Comparison of ENCODE assay signal across 9 mouse cellular contexts in genomic region chr14:54492345-54493131, GRCm38 (mm10). TPM values are rescaled to one million over a fixed set of nuclear protein-coding genes. Genes with fewer than 3 reads are reported as not detected.
A peak's percentile ranks its signal among the peaks of the same experiment; 100 is the strongest.
DNase-seq lines count a peak whose midpoint lies in the region; ATAC-seq and TF ChIP-seq lines count a peak whose summit lies in the region.
"Had no signal": no experiment of that assay in that cellular context is flagged by ENCODE, and none has a peak within 500 bp of the region (broad histone marks: within the 10 kb centered on the region; RNA-seq: fewer than 3 reads in every experiment).

No protein-coding gene starts in this region.

- intact Hi-C loops in gastrocnemius, postnatal 14 days (cut with DNase I; ENCODE audit: low total_unique reads), result no loop called here

- no peaks in the 10 kb centered on the region for H3K9me3 ChIP-seq in forebrain, postnatal 0 days (ENCODE audit: low read length)
- H3K9me3 ChIP-seq: limb, embryonic 12.5 days had no signal

- WGBS in forebrain, postnatal 0 days, result 68% methylated on average over 18 of the region's 18 CpGs

- no peak overlapping the region for H3K9ac ChIP-seq in forebrain, postnatal 0 days
- H3K9ac ChIP-seq: limb, embryonic 12.5 days had no signal

- no peaks in the 10 kb centered on the region for H3K36me3 ChIP-seq in forebrain, postnatal 0 days (ENCODE audit: insufficient read depth)
- H3K36me3 ChIP-seq: limb, embryonic 12.5 days had no signal

- no peaks in the 10 kb centered on the region for H3K4me1 ChIP-seq in forebrain, postnatal 0 days (ENCODE audit: insufficient read depth)
- H3K4me1 ChIP-seq: limb, embryonic 12.5 days had no signal

- no peak for TF ChIP-seq CTCF in forebrain, postnatal 0 days (IDR thresholded peaks at IDR 0.05; ENCODE audit: low read depth)

- H3K4me3 ChIP-seq in forebrain, postnatal 0 days (ENCODE audit: low read depth, low read length), result no peak overlapping the region
- H3K4me3 ChIP-seq: limb, embryonic 12.5 days had no signal

- H3K27me3 ChIP-seq in forebrain, postnatal 0 days (ENCODE audit: insufficient read depth, low read length), result no peaks in the 10 kb centered on the region
- H3K27me3 ChIP-seq: limb, embryonic 12.5 days had no signal

- 0 out of 2 replicates have a peak, but pooled peaks have one; percentile 40 for ATAC-seq in forebrain, postnatal 0 days

- DNase-seq in adrenal gland, adult 2 months, result peak; percentile 55
- DNase-seq in adrenal gland, postnatal 25 days, result no peak
- DNase-seq in right cerebral cortex, adult 18-20 months, result peak; percentile 80
- DNase-seq in right cerebral cortex, postnatal 4 days, result no peak
- no peak for DNase-seq in forebrain, postnatal 0 days
- peak; percentile 75 for DNase-seq in naive thymus-derived CD4-positive, alpha-beta T cell, adult 2 months (ENCODE audit: low read depth)
- DNase-seq in gastrocnemius, postnatal 14 days, result no peak
- no peak for DNase-seq in thymus, postnatal 10 days (ENCODE audit: low spot score in 2 of 2)

- no peak overlapping the region for H3K27ac ChIP-seq in forebrain, postnatal 0 days (ENCODE audit: low read depth, low read length)
- H3K27ac ChIP-seq: limb, embryonic 12.5 days had no signal

- H3K4me2 ChIP-seq in forebrain, postnatal 0 days (ENCODE audit: low read depth), result no peak overlapping the region
- H3K4me2 ChIP-seq: limb, embryonic 12.5 days had no signal

RNA-seq across cellular contexts. Expression of gene Rem2, which starts 16.6 kb away (rescaled TPM):
- total RNA-seq in adrenal gland, adult 2 months (2021), result under 1 TPM; 0.29 to 0.45 TPM
- polyA plus RNA-seq in adrenal gland, adult 2 months (2012; rRNA removed), result 0.40 and 0.49 TPM in 2 replicates
- 0.64 and 0.67 TPM in 2 replicates for total RNA-seq in adrenal gland, postnatal 25 days (2021)
- total RNA-seq in forebrain, postnatal 0 days (2014; rRNA removed), result 25.5 and 31.0 TPM in 2 replicates
- 22.5 and 28.0 TPM in 2 replicates for polyA plus RNA-seq in forebrain, postnatal 0 days (2015; fragmentation: Nextera tagmentation; extraction: Ambion mirVana)
- total RNA-seq in gastrocnemius, postnatal 14 days (2021), result not detected

RNA-seq across cellular contexts. Expression of gene Prmt5, which starts 24.8 kb away (rescaled TPM):
- 10 to 100 TPM; 45.2 to 47.4 TPM for total RNA-seq in adrenal gland, adult 2 months (2021)
- polyA plus RNA-seq in adrenal gland, adult 2 months (2012; rRNA removed), result 39.1 and 44.3 TPM in 2 replicates
- 46.6 and 48.6 TPM in 2 replicates for total RNA-seq in adrenal gland, postnatal 25 days (2021)
- 85.4 and 87.1 TPM in 2 replicates for total RNA-seq in forebrain, postnatal 0 days (2014; rRNA removed)
- polyA plus RNA-seq in forebrain, postnatal 0 days (2015; fragmentation: Nextera tagmentation; extraction: Ambion mirVana), result 87.0 and 100 TPM in 2 replicates
- 10 to 100 TPM; 27.9 to 28.9 TPM for total RNA-seq in gastrocnemius, postnatal 14 days (2021)

RNA-seq across cellular contexts. Expression of gene Lrp10, which starts 28.6 kb away (rescaled TPM):
- total RNA-seq in adrenal gland, adult 2 months (2021), result 100 to 1,000 TPM; 116 to 139 TPM
- polyA plus RNA-seq in adrenal gland, adult 2 months (2012; rRNA removed), result 262 and 276 TPM in 2 replicates
- 109 and 130 TPM in 2 replicates for total RNA-seq in adrenal gland, postnatal 25 days (2021)
- 39.6 and 45.8 TPM in 2 replicates for total RNA-seq in forebrain, postnatal 0 days (2014; rRNA removed)
- 38.0 and 38.5 TPM in 2 replicates for polyA plus RNA-seq in forebrain, postnatal 0 days (2015; fragmentation: Nextera tagmentation; extraction: Ambion mirVana)
- 10 to 100 TPM; 33.5 to 37.2 TPM for total RNA-seq in gastrocnemius, postnatal 14 days (2021)

Comparison
In these comparisons a context has a peak if more than half of its experiments do, and no peak if none do; other contexts are left out.
1. DNase-seq: peak in adrenal gland, adult 2 months (single experiment), right cerebral cortex, adult 18-20 months (single experiment) and naive thymus-derived CD4-positive, alpha-beta T cell, adult 2 months (single experiment); none in adrenal gland, postnatal 25 days (single experiment), right cerebral cortex, postnatal 4 days (single experiment), forebrain, postnatal 0 days (single experiment), gastrocnemius, postnatal 14 days (single experiment) and thymus, postnatal 10 days (0 of 2).
2. RNA of gene Rem2, which starts 16.6 kb away (total RNA-seq): 25.5 to 31.0 TPM in forebrain, postnatal 0 days; 0.64 to 0.67 TPM in adrenal gland, postnatal 25 days, 0.29 to 0.45 TPM in adrenal gland, adult 2 months and not detected in gastrocnemius, postnatal 14 days; every median in the first group is over 10 times any median in the second.